Mouse (Mus musculus) gonadal fat pad, adult 2 months (tissue): ENCODE results near the gene Nlrc3. TPM values are rescaled to one million over a fixed set of nuclear protein-coding genes. Genes with fewer than 3 reads are reported as not detected.
A peak's percentile ranks its signal among the peaks of the same experiment; 100 is the strongest.
"Not testable (repeated sequence)": the region's sequence is repeated elsewhere in the genome, so short reads cannot be mapped to it uniquely, and the experiment has no call there.

ENCODE experiments used
- DNase-seq: peaks from one replicate; pipeline ENCODE4 v3.0.0-alpha.2; 2012; ENCODE audit warnings: low read depth
- polyA plus RNA-seq: library from polyadenylated mRNA; depleted of rRNA; stranded (reverse); fragments of >200 nt; gene quantifications from 2 replicates; pipeline ENCODE4 v1.2.3, GENCODE M21; 2012; rRNA removed

The Nlrc3 gene
- 0.86 and 1.6 TPM in 2 replicates for polyA plus RNA-seq

GRCm38 (mm10) chr16:3976251-3976671 lies at the start of gene Nlrc3:
TSS of gene Nlrc3 (minus strand) at chr16:3976632.
- DNase-seq = no peak

- no peak for DNase-seq
These were observed 46.3 kb upstream of the Nlrc3 start for GRCm38 (mm10) chr16:4022719-4023118.

DNA sequence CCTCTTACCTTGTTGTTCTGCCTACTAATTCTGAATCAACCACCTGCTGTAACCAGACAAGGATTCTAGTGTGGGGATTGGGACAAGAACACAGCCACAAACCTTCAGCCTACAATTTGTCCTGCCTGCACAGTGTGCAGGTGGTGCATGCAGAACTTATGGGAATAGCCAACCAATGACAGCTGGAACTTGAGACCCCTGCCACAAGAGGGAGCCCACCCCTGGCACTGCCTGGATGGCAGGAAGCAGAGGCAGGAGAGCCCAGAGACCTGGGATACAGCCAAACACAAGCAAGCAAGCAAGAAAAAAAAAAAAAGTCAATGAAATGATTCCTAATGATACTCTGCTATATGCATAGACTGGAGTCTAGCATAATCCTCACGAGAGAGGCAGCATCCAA lies 44.8 kb upstream of the Nlrc3 start:
- no peak for DNase-seq

- not testable (repeated sequence) for DNase-seq
These were observed 41.0 kb upstream of the Nlrc3 start for GRCm38 (mm10) chr16:4017466-4017865.

DNA sequence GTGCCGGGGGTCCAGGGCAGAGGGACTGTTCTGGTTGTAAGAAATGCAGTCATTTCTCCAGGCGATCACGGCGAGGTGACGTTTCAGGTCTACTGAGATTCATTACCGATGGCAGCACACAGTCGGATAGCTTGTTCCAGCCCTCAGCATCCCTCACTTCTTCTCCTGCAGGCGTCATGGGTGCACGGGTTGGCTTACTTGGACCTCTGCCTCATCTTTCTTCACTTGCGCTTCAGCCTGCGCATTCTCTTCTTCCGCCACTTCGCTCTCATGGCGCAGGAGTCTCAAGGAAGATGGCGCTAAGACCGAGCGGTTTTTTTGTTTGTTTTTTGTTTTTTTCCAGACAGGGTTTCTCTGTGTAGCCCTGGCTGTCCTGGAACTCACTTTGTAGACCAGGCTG lies 40.4 kb upstream of the Nlrc3 start:
- not testable (repeated sequence) for DNase-seq

DNA sequence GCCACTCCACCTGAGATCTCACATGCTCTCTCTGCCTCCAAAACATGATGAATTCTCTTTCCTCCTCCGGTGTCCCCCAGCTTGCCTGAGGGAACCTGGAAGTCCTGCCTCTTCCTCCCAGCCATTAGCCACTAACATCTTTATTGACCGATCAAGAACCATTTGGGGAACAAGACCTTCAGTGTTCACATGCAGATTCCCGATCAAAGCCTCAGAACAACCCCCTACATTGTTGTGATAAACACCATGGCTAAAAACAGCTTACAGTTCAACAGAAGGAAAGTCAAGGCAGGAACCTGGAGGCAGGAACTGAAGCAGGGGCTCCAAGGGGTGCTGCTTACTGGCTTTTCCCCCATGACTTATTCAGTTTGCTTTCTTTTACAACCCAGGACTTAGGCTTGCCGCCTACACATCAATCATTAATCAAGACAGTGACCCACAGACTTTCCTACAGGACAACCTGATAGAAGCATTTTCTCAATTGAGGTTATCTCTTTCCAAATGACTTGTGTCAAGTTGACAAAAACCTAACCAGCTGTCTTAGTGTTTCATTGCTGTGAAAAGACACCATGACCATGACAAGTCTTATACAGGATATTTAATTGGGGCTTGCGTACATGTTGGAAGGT lies 37.7 kb upstream of the Nlrc3 start:
- DNase-seq = no peak

DNA sequence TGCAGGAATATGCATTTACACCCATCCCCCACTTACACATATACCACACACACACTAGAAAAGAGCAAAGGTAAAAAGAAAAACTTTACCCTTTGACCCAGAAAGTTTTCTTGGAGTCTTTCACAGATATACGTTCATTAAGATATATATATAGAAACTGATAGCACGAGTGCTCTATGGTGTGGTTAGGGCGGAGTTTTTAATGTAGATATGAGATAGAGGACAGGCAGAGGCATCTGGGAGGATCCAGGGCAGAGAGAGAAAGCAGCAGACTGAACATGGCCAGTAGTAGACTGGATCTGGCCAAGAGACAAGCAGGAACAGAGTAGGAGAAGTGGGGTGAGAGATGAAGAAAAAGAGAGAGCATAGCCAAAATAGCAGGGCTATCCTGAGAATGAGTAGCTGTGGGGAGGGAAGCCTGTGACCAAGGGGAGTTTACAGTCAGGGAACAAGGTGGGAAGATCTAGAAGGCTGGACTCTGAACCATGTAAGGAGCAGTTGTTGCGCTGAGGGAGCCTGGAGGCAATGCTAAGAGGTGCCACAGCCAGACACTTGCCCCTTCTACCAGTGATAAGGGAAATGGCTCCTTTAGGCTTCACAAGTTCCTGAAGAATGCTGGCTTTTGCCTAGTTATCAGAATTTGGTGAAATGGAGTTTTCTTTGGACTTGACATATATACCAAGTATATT lies 36.6 kb upstream of the Nlrc3 start:
- DNase-seq = no peak

GRCm38 (mm10) chr16:4003489-4004398 lies 27.3 kb upstream of the Nlrc3 start, which contains the start of gene Slx4:
TSS of gene Slx4 (minus strand) at chr16:4003770.
- DNase-seq = peak; percentile 64

DNA sequence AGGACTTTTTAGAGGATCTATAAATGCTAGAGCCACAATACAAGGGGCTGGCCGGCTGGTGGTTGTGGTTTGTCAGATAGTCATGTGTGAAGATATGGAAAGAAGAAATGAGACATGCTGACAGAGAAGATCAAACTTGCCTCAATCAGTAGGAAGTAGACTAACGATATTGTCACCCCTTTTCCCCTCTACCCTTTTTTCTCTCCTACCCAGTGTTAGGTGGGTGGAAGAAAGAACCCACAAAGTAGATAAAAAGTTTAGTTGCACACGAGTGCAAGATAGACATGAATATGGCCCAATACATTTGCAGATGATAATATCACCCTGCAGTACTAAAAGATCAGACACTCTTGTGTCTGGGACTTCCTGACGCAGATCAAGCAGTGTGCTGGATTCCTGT lies 12.0 kb upstream of the Nlrc3 start:
- no peak for DNase-seq

GRCm38 (mm10) chr16:3983146-3983700 lies 6.8 kb upstream of the Nlrc3 start:
- no peak for DNase-seq

DNA sequence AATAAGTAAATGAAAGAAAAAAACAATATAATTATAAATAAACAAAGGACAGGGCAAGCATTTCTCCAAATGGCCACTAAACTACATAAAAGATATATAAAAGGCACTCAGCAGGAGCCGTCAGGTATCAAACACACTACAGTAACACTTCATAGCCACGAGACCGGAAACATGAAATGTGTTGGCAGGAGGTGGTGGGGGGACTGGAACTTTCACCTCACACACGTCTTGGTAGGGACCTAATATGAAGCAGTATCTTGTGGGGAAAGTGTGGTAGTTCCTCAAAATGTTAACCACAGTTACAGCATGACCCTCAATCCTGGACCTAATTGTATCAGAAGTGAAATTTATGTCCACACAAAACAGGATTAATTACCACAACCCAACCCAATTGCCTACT lies 5.7 kb upstream of the Nlrc3 start:
- no peak for DNase-seq

GRCm38 (mm10) chr16:3976712-3977111 lies 280 bp upstream of the Nlrc3 start:
- DNase-seq = no peak

- no peak for DNase-seq
These were observed 774 bp downstream of the Nlrc3 start for GRCm38 (mm10) chr16:3975658-3976057.

DNA sequence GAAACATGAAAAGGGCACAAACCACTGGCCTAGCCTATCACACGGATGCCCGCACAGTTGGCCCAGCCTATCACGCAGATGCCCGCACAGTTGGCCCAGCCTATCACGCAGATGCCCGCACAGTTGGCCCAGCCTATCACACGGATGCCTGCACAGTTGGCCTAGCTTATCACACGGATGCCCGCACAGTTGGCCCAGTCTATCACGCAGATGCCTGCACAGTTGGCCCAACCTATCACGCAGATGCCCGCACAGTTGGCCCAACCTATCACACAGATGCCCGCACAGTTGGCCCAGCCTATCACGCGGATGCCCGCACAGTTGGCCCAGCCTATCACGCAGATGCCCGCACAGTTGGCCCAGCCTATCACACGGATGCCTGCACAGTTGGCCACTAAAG lies 2.0 kb downstream of the Nlrc3 start:
- DNase-seq = not testable (repeated sequence)

DNA sequence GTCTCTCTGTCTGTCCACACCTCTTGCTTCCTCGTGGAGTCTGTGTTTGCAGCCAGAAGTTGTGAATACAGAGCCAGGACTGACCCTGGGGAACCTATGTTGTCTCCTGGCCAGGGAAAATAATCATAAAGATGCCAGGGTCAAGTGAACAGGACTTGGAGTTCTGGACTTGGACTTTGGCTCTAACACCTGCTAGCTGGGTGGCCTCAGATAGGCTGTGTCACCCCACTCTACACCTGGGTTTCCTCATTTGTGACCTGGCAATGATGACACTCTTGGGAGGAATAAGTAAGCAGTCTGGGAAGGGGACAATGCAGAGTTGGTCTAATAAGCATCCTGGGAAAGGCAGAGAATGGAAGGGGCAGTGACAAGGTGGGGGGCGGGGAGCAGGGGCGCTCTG lies 10.9 kb downstream of the Nlrc3 start:
- no peak for DNase-seq

DNA sequence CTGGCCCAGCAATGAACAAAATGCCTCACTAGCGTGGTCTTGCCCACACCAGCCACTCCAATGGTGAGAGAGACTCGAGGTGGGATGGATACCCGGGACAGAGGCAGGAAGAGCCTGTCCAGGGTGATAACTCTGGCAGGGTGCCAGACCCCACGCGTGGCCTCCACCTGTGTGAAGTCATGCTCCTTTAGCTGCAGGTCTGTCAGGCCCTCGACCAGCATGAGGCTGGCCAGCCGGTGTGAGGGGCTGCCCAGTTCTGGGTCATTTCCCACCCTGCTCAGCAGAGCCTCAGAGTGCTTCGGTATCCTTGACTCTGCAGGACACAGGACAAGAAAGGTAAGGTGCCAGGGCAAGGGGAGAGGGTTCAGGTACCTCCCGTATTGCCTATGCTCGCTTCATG lies 11.4 kb downstream of the Nlrc3 start:
- no peak for DNase-seq

DNA sequence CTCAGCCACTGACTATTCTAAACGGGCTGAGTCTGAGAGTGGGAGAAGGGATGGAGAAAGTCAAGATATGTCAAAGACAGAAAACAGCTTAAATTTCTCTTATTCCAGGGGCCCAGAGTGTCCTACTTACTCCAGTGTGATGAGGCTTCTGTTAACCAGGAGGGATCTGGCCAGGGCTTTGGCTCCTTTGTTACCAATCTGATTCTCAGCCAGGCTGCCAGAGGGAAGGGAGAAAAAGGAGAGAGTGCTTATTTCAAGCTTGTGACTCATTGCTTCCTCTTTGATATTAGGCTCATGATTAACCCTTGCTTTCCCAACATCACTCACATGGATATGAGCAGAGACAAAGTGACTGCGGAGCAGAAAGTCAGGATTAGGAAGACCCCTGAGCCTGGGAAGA lies 17.2 kb downstream of the Nlrc3 start:
- DNase-seq = no peak

DNA sequence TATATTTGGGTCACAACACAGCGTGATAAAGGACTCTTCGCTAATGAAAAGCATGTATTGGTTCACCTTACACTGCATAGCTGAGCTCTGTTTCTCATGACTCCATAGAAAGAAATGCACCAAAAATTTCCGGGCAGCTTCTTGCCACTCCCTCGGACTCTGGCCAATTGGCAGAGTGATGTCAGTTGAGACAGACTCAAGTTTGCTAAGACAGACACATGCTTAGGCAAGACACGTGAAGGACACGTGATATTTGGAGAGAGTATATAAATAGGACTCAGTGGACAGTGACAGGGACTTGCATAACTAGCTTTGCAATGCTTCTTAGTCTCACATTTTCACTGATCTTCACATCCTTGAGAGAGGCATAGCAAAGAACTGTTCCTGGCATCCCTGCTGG lies 20.1 kb downstream of the Nlrc3 start:
- peak; percentile 84 for DNase-seq

DNA sequence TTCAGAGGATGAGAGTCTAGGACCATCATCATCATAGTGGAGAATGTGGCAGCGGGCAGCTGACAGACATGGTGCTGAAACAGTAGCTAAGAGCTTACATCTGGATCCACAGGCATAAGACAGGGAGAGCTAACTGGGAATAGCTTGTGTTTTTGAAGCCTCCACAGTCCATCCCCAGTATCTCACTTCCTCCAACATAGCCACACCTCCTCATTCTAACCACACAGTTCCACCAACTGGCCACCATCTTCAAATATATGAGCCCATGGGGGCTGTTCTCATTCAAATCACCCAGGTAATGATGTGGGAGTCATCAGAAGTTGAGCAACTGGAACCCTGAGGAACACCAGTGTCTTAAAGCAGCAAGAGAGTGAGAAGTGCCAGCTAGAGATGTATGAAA lies 25.3 kb downstream of the Nlrc3 start:
- DNase-seq = no peak

DNA sequence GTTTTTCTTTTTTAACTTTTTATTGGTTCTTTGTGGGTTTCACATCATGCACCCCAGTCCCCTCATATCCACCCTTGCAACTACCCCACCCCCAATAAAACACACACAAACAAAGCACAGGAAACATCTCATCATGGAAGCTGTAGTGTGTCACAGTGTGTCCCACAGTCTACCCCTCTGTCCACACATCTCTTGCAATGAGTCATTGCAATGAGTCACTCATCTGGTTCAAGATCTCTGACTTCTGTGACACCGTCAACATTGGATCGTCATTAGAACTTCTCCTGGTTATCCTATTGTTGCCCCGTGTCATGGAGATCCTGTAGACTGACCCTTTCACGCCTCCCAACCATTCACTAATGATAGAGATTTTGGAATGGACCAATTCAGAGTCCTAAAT lies 41.7 kb downstream of the Nlrc3 start:
- DNase-seq = no peak

DNA sequence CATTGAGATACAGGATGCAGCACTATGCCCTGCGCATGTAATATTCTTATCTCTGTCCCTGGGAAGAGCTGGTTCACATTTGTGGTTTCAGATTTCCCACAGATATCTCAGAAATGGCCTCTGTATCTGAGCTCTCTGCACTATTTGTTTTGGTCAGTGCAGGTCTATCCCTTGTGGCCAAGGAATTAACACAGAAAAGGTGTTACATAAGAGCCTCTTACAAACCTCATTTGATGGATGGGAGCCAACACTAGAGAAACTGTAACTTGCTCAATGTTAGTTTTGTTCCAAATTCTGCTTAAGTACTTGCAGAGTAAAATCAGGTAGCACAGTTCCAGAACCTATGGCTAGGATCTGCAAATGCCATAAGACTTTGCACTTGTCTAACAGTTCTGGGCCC lies 42.3 kb downstream of the Nlrc3 start:
- DNase-seq = peak; percentile 62

DNA sequence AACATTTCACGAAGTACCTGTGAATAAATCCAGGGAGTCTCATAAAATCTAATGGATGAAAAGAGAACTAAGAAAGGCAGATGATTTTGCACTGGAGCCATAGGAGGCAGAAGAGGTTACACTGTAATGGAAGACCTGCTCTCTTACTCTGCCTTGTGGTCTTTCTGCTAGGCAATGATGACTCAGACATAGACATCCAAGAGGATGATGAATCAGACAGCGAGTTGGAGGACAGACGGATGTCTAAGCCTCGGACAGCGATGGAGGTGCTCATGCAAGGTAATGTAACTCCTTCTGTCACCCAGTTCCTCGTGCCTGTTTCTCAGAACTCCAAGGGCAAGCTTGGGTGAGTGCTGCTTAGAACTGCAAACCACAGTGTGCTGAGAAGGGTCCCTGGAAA lies 42.9 kb downstream of the Nlrc3 start:
- no peak for DNase-seq
